Mouse (Mus musculus): Measurements from ENCODE around the gene Satb2. TPM values are rescaled to one million over a fixed set of nuclear protein-coding genes. Genes with fewer than 3 reads are reported as not detected.

Satb2 gene
- polyA plus RNA-seq, 1 experiment = 0.32 TPM

DNA sequence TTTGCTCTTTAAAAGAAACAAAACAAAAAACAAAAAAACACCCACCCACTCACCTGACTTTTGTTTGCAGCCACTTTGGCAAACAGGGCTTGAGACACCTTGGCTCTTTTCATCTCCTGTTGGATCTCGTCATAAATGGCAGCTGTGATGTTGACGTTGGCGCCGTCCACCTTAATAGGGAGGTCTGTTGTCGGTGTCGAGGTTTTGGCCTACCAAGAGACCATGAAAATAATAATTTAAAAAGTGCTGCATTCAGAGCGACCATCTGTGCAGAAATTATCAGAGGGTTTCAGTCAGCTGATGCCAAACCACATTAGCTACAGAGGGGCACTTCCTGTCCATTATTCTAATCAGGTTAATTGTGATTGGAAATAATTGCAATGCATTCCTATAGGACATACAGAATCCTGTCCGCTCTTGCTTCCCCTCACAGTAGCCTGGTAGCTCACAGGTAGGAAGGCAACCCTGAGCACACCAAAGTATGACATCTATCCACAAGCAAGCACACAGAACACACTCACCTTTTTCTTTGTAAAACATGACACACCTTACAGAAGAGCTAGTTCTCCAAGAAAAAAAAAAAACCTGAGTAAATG, 132.8 kb downstream of the Satb2 start:
- H3K4me1 ChIP-seq (ENCODE audit: control insufficient read depth, insufficient read depth, insufficient read length, low read length) = no peaks in the 10 kb centered on the region
- H3K27ac ChIP-seq (replicated peaks; ENCODE audit: low read depth, low read length) = no peak overlapping the region
- no peak overlapping the region for H3K4me3 ChIP-seq (ENCODE audit: insufficient read depth, low read depth, low read length)

DNA sequence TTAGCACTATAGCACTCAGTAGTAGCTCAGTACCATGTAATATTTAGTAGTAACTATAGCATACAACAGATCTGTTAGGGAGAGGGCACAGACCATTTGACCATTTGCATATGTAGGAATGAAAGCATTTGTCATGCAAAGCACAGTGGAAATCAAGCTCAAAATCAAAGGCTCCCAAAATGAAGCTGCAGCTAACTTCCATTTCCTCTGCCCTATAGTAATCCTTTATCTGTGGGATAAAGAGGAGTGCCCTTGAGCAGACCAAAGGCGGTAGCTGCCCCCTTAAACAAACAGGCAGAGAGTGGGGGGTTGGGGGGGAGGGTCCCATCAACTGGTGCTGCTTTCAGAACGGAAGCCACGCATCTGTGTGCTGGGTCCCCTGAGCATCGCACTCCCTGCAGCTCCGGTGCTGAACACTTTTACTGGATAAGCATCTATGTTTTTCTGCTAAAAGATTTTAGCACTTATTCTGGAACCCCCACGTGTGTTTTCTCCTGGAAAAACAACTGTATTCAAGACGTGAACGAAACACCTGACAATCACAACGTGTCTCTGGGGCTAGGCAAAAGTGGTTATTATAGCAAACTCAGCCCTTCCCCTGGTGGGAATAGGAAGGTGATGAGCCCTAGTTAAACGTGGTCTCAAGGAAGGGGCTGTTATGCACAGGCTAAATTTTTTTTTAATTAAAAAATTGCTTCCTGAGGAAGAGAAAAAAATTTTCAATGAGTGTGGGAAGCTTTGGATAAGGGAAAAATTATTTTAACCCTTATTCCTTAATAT, 133.7 kb downstream of the Satb2 start:
- Histone ChIP-seq H3K27ac (replicated peaks; ENCODE audit: low read depth, low read length) (no peak overlapping the region), H3K4me3 (ENCODE audit: insufficient read depth, low read depth, low read length) (no peak overlapping the region), H3K4me1 (ENCODE audit: control insufficient read depth, insufficient read depth, insufficient read length, low read length) (no peaks in the 10 kb centered on the region)

DNA sequence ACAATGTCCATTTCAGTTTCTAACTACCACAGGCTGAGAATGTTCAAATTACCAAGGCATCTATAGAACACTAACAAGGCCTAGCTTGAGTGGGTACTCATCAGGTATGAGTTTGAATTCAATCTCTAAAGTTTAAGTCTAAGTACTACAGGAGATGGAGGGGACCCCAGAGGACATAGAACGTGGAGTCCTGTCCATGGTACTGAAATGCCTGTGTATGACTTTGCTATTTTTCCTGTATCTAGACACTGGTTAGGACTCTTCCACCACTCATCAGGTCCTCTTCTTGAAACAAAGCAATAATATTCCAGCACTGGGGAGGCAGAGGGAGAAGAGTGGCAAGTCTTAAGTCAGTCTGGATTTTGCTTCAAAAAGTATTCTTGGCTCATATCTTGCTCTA, 139.5 kb downstream of the Satb2 start:
- no peak overlapping the region for H3K27ac ChIP-seq (replicated peaks; ENCODE audit: low read depth, low read length)
- H3K4me1 ChIP-seq (ENCODE audit: control insufficient read depth, insufficient read depth, insufficient read length, low read length) = no peaks in the 10 kb centered on the region

DNA sequence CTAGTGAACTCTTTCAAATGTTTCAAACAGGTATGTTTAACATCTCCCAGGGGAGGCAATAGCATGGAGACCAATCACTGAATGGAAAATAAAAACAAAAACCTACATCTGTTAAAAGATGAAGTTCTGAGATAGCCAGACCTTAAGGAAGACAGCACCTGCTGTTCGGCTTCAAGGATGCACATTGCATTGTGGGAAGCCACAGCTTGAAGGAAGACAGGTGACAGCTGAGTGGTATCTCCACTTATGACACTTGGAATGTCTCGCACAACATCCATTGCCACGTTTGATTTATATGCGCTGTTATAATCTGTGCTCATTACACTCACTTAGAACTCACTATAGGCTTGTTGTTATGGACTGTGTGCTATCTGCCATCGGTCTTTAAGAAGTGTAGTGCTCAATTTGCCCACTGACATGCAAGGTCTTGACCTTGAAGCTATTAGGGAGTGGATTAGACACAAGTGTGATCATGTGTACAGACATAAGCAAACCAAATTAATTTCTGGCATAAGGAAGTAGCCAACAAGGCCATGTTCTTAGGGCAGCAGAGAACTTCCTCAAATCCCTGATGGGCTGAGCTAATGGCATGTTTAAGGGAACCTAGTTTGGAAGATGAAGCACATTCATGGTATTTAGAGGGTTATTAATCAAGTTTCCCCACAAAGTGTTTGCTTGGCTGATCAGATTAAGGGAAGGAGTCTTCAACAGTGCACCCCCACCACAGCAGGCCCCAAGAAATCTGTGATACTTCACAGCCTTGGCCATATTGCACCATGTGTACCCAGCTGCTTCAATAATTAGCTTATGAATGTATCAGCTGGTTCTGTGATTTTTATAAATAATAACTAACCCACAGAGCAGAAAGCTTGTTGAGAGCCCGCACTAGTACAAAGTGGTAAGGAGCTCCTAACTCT, 144.2 kb downstream of the Satb2 start:
- Histone ChIP-seq H3K27ac (replicated peaks; ENCODE audit: low read depth, low read length) (no peak overlapping the region), H3K4me3 (ENCODE audit: insufficient read depth, low read depth, low read length) (no peak overlapping the region), H3K4me1 (ENCODE audit: control insufficient read depth, insufficient read depth, insufficient read length, low read length) (no peaks in the 10 kb centered on the region)

More for the DNA sequence above, 139.5 kb downstream of the Satb2 start:
- no peak overlapping the region for H3K4me3 ChIP-seq (ENCODE audit: insufficient read depth, low read depth, low read length)

DNA sequence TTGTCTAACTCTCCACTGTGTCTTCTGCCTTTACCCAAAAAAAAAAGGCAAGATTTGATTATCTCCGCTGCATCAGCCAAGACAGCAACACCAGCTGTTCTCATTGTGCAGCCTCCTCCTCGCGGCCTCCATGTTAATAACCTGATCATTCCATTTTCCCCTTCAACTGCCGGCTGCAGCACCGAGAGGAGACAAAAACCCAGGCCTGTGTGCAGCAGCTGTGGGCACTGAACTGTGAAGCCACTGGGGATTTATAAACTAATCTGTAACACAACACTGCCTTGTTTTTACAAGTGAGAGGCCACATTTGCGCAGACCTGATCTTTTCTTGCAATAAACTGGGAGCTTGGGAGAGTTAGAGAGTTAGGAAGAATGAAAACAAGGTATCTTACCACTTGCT, 145.1 kb downstream of the Satb2 start:
- H3K27ac ChIP-seq (replicated peaks; ENCODE audit: low read depth, low read length) = no peak overlapping the region
- no peaks in the 10 kb centered on the region for H3K4me1 ChIP-seq (ENCODE audit: control insufficient read depth, insufficient read depth, insufficient read length, low read length)
- no peak overlapping the region for H3K4me3 ChIP-seq (ENCODE audit: insufficient read depth, low read depth, low read length)

DNA sequence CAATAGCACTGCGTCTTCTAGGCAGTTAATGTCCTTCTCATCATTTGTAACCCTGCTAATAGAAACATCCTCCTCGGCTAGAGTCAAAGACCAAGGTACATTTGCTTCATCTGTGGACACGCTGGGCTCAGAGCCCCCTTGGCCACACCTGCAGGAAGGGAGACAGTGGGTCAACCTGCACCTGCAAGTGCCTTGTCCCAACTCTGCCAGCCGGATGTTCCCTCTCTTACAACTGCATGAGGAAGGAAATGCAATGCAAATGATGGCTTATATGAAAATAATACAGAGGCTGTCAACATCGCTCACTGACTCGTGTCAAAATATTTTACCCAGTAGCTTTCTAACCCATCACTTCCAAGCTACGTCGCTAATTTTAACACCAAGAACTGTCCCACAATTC, 145.7 kb downstream of the Satb2 start:
- H3K27ac ChIP-seq (replicated peaks; ENCODE audit: low read depth, low read length) = no peak overlapping the region
- no peaks in the 10 kb centered on the region for H3K4me1 ChIP-seq (ENCODE audit: control insufficient read depth, insufficient read depth, insufficient read length, low read length)
- H3K4me3 ChIP-seq (ENCODE audit: insufficient read depth, low read depth, low read length) = no peak overlapping the region

DNA sequence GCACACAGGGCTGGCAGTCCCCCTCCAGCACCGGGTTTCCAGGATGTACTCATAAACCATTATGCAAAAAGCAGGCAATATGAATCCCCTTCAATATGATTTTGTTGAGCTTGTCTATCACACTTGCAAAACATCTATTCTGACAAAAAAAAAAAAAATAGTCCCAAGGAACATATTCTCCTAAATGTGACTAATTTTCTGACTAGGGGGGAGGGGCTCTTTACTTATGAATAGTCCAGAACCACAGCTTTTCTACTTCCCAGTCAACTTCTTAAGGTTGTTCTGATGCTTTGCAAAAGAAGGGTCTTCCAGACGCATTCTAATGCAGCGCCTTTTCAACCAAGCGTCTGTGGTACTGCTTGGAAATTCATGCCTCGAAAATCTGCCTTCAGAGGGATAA, 155.7 kb downstream of the Satb2 start:
- Histone ChIP-seq H3K27ac (replicated peaks; ENCODE audit: low read depth, low read length) (no peak overlapping the region), H3K4me3 (ENCODE audit: insufficient read depth, low read depth, low read length) (no peak overlapping the region), H3K4me1 (ENCODE audit: control insufficient read depth, insufficient read depth, insufficient read length, low read length) (no peaks in the 10 kb centered on the region)

DNA sequence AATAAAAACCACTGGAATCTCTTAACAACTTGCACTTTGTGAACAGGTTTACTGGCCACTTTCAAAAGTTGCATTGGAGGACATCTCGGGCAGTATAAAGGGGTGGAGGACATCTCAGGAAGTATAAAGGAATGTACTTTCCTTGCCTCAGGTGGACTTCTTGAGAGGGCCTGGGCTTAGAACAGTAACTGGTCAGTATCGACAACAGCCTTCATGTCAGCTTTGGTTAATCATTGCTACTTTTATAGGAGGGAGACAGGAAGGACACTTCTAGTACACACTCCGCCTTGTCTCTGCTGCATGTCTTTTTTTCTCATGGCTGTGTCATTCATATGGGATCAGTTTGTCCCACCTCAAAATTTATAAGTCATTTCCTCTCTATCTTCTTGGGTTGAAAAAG, 156.4 kb downstream of the Satb2 start:
- Histone ChIP-seq H3K4me3 (ENCODE audit: insufficient read depth, low read depth, low read length) (no peak overlapping the region), H3K4me1 (ENCODE audit: control insufficient read depth, insufficient read depth, insufficient read length, low read length) (no peaks in the 10 kb centered on the region), H3K27ac (replicated peaks; ENCODE audit: low read depth, low read length) (no peak overlapping the region)

DNA sequence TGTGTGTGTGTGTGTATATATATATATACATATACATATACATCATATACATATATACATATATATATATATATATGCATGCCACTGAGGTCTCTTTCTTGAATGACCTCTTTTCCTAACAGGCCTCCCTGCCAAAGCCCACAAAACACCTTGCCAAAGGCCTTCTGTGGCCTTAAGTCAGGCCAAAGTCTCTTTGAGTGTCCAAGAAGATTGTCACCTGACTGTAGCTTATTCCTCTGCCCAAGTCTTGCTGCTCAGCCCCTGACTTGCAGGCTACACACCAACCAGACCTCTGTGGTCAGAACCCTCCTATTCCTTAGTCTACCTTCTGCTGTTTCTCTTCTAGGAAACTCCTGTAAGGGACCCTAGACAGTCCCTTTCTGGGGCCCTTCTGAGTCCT, 164.9 kb downstream of the Satb2 start:
- H3K27ac ChIP-seq (replicated peaks; ENCODE audit: low read depth, low read length) = no peak overlapping the region
- no peaks in the 10 kb centered on the region for H3K4me1 ChIP-seq (ENCODE audit: control insufficient read depth, insufficient read depth, insufficient read length, low read length)
- no peak overlapping the region for H3K4me3 ChIP-seq (ENCODE audit: insufficient read depth, low read depth, low read length)

DNA sequence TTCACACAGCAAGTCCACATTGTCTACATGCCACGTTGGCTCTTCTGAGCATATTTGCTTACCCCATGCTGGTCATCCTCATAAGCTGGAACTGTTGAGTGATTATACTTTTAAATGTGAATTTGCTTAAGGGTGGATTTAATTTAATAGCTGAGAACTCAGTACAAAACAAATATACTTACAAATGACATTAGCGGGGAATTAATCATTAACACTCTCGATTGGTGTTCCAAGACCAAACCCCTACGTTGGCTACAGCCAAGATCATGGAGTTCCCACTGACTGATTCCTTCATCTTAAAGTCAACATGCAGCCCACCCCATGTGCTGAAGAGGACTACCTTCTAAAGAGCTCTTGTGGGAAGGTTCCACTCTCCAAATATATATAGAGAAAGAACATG, 165.5 kb downstream of the Satb2 start:
- no peak overlapping the region for H3K27ac ChIP-seq (replicated peaks; ENCODE audit: low read depth, low read length)
- no peaks in the 10 kb centered on the region for H3K4me1 ChIP-seq (ENCODE audit: control insufficient read depth, insufficient read depth, insufficient read length, low read length)
- no peak overlapping the region for H3K4me3 ChIP-seq (ENCODE audit: insufficient read depth, low read depth, low read length)

DNA sequence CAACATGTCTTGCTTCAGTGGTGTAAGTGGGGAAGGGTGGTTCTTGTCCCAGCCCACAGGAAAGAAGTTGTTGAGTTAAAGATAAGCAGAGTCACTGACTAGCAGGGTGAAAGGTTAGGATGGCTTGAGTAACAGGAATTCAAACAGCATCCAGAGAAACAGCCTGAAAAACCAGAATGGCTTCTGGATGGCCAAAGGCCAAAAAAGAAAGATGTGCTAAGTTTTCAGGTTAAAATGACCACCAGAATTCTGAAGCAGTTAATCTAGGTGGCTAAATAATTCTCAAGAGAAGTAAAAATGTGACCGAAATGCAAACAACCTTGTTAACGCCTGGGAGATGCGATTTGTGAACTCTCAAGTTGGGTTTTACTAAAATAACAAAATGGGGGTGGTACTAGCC, 167.0 kb downstream of the Satb2 start:
- no peaks in the 10 kb centered on the region for H3K4me1 ChIP-seq (ENCODE audit: control insufficient read depth, insufficient read depth, insufficient read length, low read length)
- no peak overlapping the region for H3K4me3 ChIP-seq (ENCODE audit: insufficient read depth, low read depth, low read length)
- no peak overlapping the region for H3K27ac ChIP-seq (replicated peaks; ENCODE audit: low read depth, low read length)

DNA sequence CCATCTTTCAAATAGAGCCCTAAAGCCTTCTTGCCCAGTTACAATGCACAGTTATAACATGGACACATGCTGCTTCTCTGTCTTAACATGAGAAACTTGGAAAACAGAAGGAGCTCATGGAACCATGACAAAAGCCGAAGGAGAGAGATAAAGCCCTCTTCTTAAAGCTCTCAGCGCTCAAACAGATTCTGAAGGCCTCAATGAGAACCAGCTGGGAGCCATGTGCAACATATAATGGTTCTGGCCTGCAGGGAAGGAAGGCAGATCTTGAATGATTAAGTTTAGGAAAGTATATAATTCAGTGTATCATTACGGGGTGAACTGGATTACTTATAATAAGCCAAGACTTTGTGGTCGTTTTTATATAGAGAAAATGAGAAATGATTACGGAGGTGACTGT, 172.4 kb downstream of the Satb2 start:
- H3K4me1 ChIP-seq (ENCODE audit: control insufficient read depth, insufficient read depth, insufficient read length, low read length) = no peaks in the 10 kb centered on the region
- H3K27ac ChIP-seq (replicated peaks; ENCODE audit: low read depth, low read length) = no peak overlapping the region
- no peak overlapping the region for H3K4me3 ChIP-seq (ENCODE audit: insufficient read depth, low read depth, low read length)

DNA sequence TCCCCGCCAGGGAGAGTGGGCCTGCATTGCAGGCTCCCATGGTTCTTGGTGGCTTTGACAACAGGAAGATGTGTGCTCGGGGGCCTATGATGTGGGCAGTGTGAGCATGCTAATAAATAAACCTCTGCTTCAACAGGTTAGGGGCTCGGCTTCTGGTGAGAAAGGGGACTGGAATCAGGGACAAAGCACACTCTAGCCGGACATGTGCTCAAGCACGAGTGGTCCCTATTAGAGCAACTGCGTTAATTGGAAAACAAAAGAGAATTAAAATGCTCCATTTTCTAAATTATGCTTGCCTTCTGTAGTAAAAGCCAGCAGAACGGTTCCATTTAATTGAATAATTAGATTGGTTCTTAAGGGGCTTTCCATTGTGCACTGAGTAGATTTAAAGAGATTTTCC, 177.8 kb downstream of the Satb2 start:
- Histone ChIP-seq H3K27ac (replicated peaks; ENCODE audit: low read depth, low read length) (no peak overlapping the region), H3K4me3 (ENCODE audit: insufficient read depth, low read depth, low read length) (no peak overlapping the region), H3K4me1 (ENCODE audit: control insufficient read depth, insufficient read depth, insufficient read length, low read length) (no peaks in the 10 kb centered on the region)

DNA sequence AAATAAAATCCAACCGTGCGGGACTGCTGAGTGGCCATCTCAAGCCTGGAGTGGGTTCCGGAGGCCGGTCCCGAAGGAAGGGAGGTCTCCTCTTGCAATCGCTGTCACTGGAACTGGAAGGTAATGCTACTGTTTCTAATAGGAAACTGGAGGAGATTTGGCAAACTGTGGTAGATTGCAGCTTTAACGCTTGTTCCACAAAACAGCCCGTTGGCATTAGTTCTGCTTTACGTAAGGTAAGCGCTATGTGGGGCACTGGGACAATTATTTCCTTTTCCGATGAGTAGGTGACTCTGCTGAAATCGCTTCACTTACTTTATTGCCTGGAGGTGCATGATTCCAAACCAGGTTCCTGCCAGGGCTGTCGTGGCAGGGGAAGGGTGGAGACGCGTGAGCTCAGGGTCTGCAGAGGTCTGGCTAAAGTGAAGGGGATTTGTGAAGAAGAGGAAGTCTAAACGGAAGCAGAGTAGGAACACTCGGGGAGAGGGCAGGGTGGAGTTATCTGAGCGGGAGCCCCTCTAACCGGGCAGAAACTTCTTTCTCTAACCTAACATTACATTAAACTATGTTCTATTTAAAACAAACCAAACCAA, 183.3 kb downstream of the Satb2 start:
- Histone ChIP-seq H3K4me1 (ENCODE audit: control insufficient read depth, insufficient read depth, insufficient read length, low read length) (no peaks in the 10 kb centered on the region), H3K27ac (replicated peaks; ENCODE audit: low read depth, low read length) (no peak overlapping the region), H3K4me3 (ENCODE audit: insufficient read depth, low read depth, low read length) (no peak overlapping the region)

DNA sequence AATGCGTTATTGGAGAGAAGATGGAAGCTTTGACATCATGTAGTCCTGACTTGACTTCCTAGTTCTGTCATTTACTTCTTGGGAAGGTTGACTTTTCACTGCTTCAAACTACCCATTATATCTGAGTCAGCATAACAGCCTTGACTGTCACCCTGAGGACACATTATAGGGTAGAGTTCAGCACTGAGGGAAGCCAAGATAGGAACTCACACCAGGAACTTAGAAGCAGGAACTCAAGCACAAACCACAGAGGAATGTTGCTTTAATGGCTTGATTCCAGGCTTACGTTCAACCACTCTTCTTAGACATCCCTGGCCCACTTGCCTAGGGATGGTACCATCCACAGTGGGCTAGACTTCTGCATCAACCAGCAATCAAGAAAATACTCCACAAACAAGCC, 188.8 kb downstream of the Satb2 start:
- Histone ChIP-seq H3K4me1 (ENCODE audit: control insufficient read depth, insufficient read depth, insufficient read length, low read length) (no peaks in the 10 kb centered on the region), H3K27ac (replicated peaks; ENCODE audit: low read depth, low read length) (no peak overlapping the region), H3K4me3 (ENCODE audit: insufficient read depth, low read depth, low read length) (no peak overlapping the region)

All from brown adipose tissue, adult 24 weeks (tissue).